Mouse (Mus musculus): ENCODE measurements around the gene Vdac1. TPM values are rescaled to one million over a fixed set of nuclear protein-coding genes. Genes with fewer than 3 reads are reported as not detected.

The Vdac1 gene
- polyA plus RNA-seq, 1 experiment, result 296 TPM

- no peak overlapping the region for H3K4me3 ChIP-seq (ENCODE audit: insufficient read depth, poor library complexity, severe bottlenecking)
- H3K36me3 ChIP-seq (ENCODE audit: control insufficient read depth, insufficient read depth), result peaks cover 60% of the 10 kb centered on the region
- H3K79me2 ChIP-seq (ENCODE audit: control insufficient read depth, insufficient read depth), result peaks cover 89% of the 10 kb centered on the region
- TF ChIP-seq FOSL1 (IDR thresholded peaks at IDR 0.05; ENCODE audit: insufficient read depth, low read length, poor library complexity, severe bottlenecking), result no peak
- TF ChIP-seq CEBPB (IDR thresholded peaks at IDR 0.05; ENCODE audit: low read depth), result no peak
- TF ChIP-seq CTCF (IDR thresholded peaks at IDR 0.05; ENCODE audit: control insufficient read depth, insufficient read depth, insufficient read length), result peak; percentile 63
- TF ChIP-seq MAX (IDR thresholded peaks at IDR 0.05), result no peak
- TF ChIP-seq MYOG (IDR thresholded peaks at IDR 0.05; ENCODE audit: control insufficient read depth, extremely low read depth, insufficient read length), result no peak
- peaks cover 59% of the 10 kb centered on the region for H3K79me3 ChIP-seq (ENCODE audit: low read depth)
- H3K27me3 ChIP-seq (ENCODE audit: control insufficient read depth, insufficient read depth, insufficient read length), result no peaks in the 10 kb centered on the region
- no peak overlapping the region for H3ac ChIP-seq (ENCODE audit: control insufficient read depth, insufficient read length, low read depth)
These were observed 13.7 kb downstream of the Vdac1 start for GRCm38 (mm10) chr11:52374340-52374739.

GRCm38 (mm10) chr11:52377579-52377978, 16.9 kb downstream of the Vdac1 start:
- Histone ChIP-seq H3K36me3 (ENCODE audit: control insufficient read depth, insufficient read depth) (peaks cover 88% of the 10 kb centered on the region), H3K79me2 (ENCODE audit: control insufficient read depth, insufficient read depth) (peaks cover 88% of the 10 kb centered on the region), H3K4me3 (ENCODE audit: insufficient read depth, poor library complexity, severe bottlenecking) (no peak overlapping the region), H3K79me3 (ENCODE audit: low read depth) (peaks cover 34% of the 10 kb centered on the region), H3ac (ENCODE audit: control insufficient read depth, insufficient read length, low read depth) (no peak overlapping the region), H3K27me3 (ENCODE audit: control insufficient read depth, insufficient read depth, insufficient read length) (no peaks in the 10 kb centered on the region)
- no peak for TF ChIP-seq MYOG (IDR thresholded peaks at IDR 0.05; ENCODE audit: control insufficient read depth, extremely low read depth, insufficient read length)
- no peak for TF ChIP-seq MYOD1 (IDR thresholded peaks at IDR 0.05; ENCODE audit: control insufficient read depth, insufficient read length, low read depth)
- no peak for TF ChIP-seq CTCF (IDR thresholded peaks at IDR 0.05; ENCODE audit: control insufficient read depth, insufficient read depth, insufficient read length)
- no peak for TF ChIP-seq USF1 (IDR thresholded peaks at IDR 0.05; ENCODE audit: low read depth)
- TF ChIP-seq CEBPB (IDR thresholded peaks at IDR 0.05; ENCODE audit: low read depth), result no peak
- no peak for TF ChIP-seq MAX (IDR thresholded peaks at IDR 0.05)
- no peak for TF ChIP-seq FOSL1 (IDR thresholded peaks at IDR 0.05; ENCODE audit: insufficient read depth, low read length, poor library complexity, severe bottlenecking)

- Histone ChIP-seq H3K79me2 (ENCODE audit: control insufficient read depth, insufficient read depth) (peaks cover 72% of the 10 kb centered on the region), H3K27me3 (ENCODE audit: control insufficient read depth, insufficient read depth, insufficient read length) (no peaks in the 10 kb centered on the region), H3K36me3 (ENCODE audit: control insufficient read depth, insufficient read depth) (peaks cover 98% of the 10 kb centered on the region), H3ac (ENCODE audit: control insufficient read depth, insufficient read length, low read depth) (no peak overlapping the region), H3K4me3 (ENCODE audit: insufficient read depth, poor library complexity, severe bottlenecking) (no peak overlapping the region), H3K79me3 (ENCODE audit: low read depth) (peaks cover 18% of the 10 kb centered on the region)
- TF ChIP-seq MYOD1 (IDR thresholded peaks at IDR 0.05; ENCODE audit: control insufficient read depth, insufficient read length, low read depth) (no peak), MAX (IDR thresholded peaks at IDR 0.05) (no peak), FOSL1 (IDR thresholded peaks at IDR 0.05; ENCODE audit: insufficient read depth, low read length, poor library complexity, severe bottlenecking) (no peak), CTCF (IDR thresholded peaks at IDR 0.05; ENCODE audit: control insufficient read depth, insufficient read depth, insufficient read length) (no peak), MYOG (IDR thresholded peaks at IDR 0.05; ENCODE audit: control insufficient read depth, extremely low read depth, insufficient read length) (no peak), USF1 (IDR thresholded peaks at IDR 0.05; ENCODE audit: low read depth) (no peak)
These were observed 18.6 kb downstream of the Vdac1 start for GRCm38 (mm10) chr11:52379241-52379640.

GRCm38 (mm10) chr11:52383741-52384140, 23.1 kb downstream of the Vdac1 start:
- peaks cover 7% of the 10 kb centered on the region for H3K79me3 ChIP-seq (ENCODE audit: low read depth)
- H3K27me3 ChIP-seq (ENCODE audit: control insufficient read depth, insufficient read depth, insufficient read length), result no peaks in the 10 kb centered on the region
- no peak overlapping the region for H3K4me3 ChIP-seq (ENCODE audit: insufficient read depth, poor library complexity, severe bottlenecking)
- peaks cover 38% of the 10 kb centered on the region for H3K79me2 ChIP-seq (ENCODE audit: control insufficient read depth, insufficient read depth)
- H3K36me3 ChIP-seq (ENCODE audit: control insufficient read depth, insufficient read depth), result peaks cover 99% of the 10 kb centered on the region
- TF ChIP-seq MYOD1 (IDR thresholded peaks at IDR 0.05; ENCODE audit: control insufficient read depth, insufficient read length, low read depth) (no peak), CTCF (IDR thresholded peaks at IDR 0.05; ENCODE audit: control insufficient read depth, insufficient read depth, insufficient read length) (no peak), CEBPB (IDR thresholded peaks at IDR 0.05; ENCODE audit: low read depth) (no peak), MYOG (IDR thresholded peaks at IDR 0.05; ENCODE audit: control insufficient read depth, extremely low read depth, insufficient read length) (no peak), MAX (IDR thresholded peaks at IDR 0.05) (no peak), FOSL1 (IDR thresholded peaks at IDR 0.05; ENCODE audit: insufficient read depth, low read length, poor library complexity, severe bottlenecking) (no peak), USF1 (IDR thresholded peaks at IDR 0.05; ENCODE audit: low read depth) (no peak)
- H3ac ChIP-seq (ENCODE audit: control insufficient read depth, insufficient read length, low read depth), result no peak overlapping the region

- no peaks in the 10 kb centered on the region for H3K27me3 ChIP-seq (ENCODE audit: control insufficient read depth, insufficient read depth, insufficient read length)
- TF ChIP-seq MYOD1 (IDR thresholded peaks at IDR 0.05; ENCODE audit: control insufficient read depth, insufficient read length, low read depth) (no peak), CTCF (IDR thresholded peaks at IDR 0.05; ENCODE audit: control insufficient read depth, insufficient read depth, insufficient read length) (no peak)
- peaks cover 29% of the 10 kb centered on the region for H3K79me2 ChIP-seq (ENCODE audit: control insufficient read depth, insufficient read depth)
- peaks cover 99% of the 10 kb centered on the region for H3K36me3 ChIP-seq (ENCODE audit: control insufficient read depth, insufficient read depth)
- H3K79me3 ChIP-seq (ENCODE audit: low read depth), result peaks cover 7% of the 10 kb centered on the region
- H3K4me3 ChIP-seq (ENCODE audit: insufficient read depth, poor library complexity, severe bottlenecking), result no peak overlapping the region
- H3ac ChIP-seq (ENCODE audit: control insufficient read depth, insufficient read length, low read depth), result no peak overlapping the region
These were observed 24.0 kb downstream of the Vdac1 start for GRCm38 (mm10) chr11:52384667-52385066.

- no peaks in the 10 kb centered on the region for H3K27me3 ChIP-seq (ENCODE audit: control insufficient read depth, insufficient read depth, insufficient read length)
- no peak for TF ChIP-seq MAX (IDR thresholded peaks at IDR 0.05)
- TF ChIP-seq CTCF (IDR thresholded peaks at IDR 0.05; ENCODE audit: control insufficient read depth, insufficient read depth, insufficient read length), result no peak
- TF ChIP-seq MYOD1 (IDR thresholded peaks at IDR 0.05; ENCODE audit: control insufficient read depth, insufficient read length, low read depth), result no peak
- TF ChIP-seq FOSL1 (IDR thresholded peaks at IDR 0.05; ENCODE audit: insufficient read depth, low read length, poor library complexity, severe bottlenecking), result no peak
- TF ChIP-seq MYOG (IDR thresholded peaks at IDR 0.05; ENCODE audit: control insufficient read depth, extremely low read depth, insufficient read length), result no peak
- TF ChIP-seq USF1 (IDR thresholded peaks at IDR 0.05; ENCODE audit: low read depth), result no peak
- TF ChIP-seq CEBPB (IDR thresholded peaks at IDR 0.05; ENCODE audit: low read depth), result no peak
- peaks cover 6% of the 10 kb centered on the region for H3K79me2 ChIP-seq (ENCODE audit: control insufficient read depth, insufficient read depth)
- no peak overlapping the region for H3ac ChIP-seq (ENCODE audit: control insufficient read depth, insufficient read length, low read depth)
- no peak overlapping the region for H3K4me3 ChIP-seq (ENCODE audit: insufficient read depth, poor library complexity, severe bottlenecking)
- no peaks in the 10 kb centered on the region for H3K79me3 ChIP-seq (ENCODE audit: low read depth)
- peaks cover 93% of the 10 kb centered on the region for H3K36me3 ChIP-seq (ENCODE audit: control insufficient read depth, insufficient read depth)
These were observed 26.2 kb downstream of the Vdac1 start for GRCm38 (mm10) chr11:52386892-52387291.
